8 mouse cellular contexts compared by ENCODE assay signal in genomic region chr11:97361948-97362648, GRCm38 (mm10). TPM values are rescaled to one million over a fixed set of nuclear protein-coding genes. Genes with fewer than 3 reads are reported as not detected.
DNase-seq lines count a peak whose midpoint lies in the region; ATAC-seq and TF ChIP-seq lines count a peak whose summit lies in the region.

Gene Socs7 (plus strand): TSS chr11:97362551.

- H3K4me1 ChIP-seq in bone marrow macrophage, adult 2 months (ENCODE audit: control insufficient read depth, insufficient read depth, low read length), result peaks cover 13% of the 10 kb centered on the region
- H3K4me1 ChIP-seq in embryonic fibroblast, embryonic 13.5 days (ENCODE audit: control insufficient read depth, insufficient read depth, low read length), result peaks cover 8% of the 10 kb centered on the region
- H3K4me1 ChIP-seq in heart, embryonic 11.5 days (ENCODE audit: control insufficient read depth, insufficient read depth, low read length), result peaks cover 19% of the 10 kb centered on the region
- peaks cover 25% of the 10 kb centered on the region for H3K4me1 ChIP-seq in kidney, embryonic 16.5 days (ENCODE audit: insufficient read depth, low read length)
- peaks cover 11% of the 10 kb centered on the region for H3K4me1 ChIP-seq in liver, adult 2 months (ENCODE audit: control insufficient read depth, insufficient read depth, low read length)

- H3K4me3 ChIP-seq in bone marrow macrophage, adult 2 months (ENCODE audit: insufficient read depth, low read length), result peak within 1 kb of the TSS; percentile 94
- peak within 1 kb of the TSS; percentile 93 for H3K4me3 ChIP-seq in embryonic fibroblast, embryonic 13.5 days (ENCODE audit: insufficient read depth, low read length)
- peak within 1 kb of the TSS; percentile 94 for H3K4me3 ChIP-seq in heart, embryonic 11.5 days (ENCODE audit: low read depth, low read length)
- H3K4me3 ChIP-seq in kidney, embryonic 16.5 days (ENCODE audit: low read length), result peak within 1 kb of the TSS; percentile 99
- peak within 1 kb of the TSS; percentile 96 for H3K4me3 ChIP-seq in liver, adult 2 months (ENCODE audit: insufficient read depth, low read depth, low read length)
- H3K4me3 ChIP-seq in myocyte, result peak within 1 kb of the TSS; percentile 77

- no peaks in the 10 kb centered on the region for H3K27me3 ChIP-seq in heart, embryonic 11.5 days (ENCODE audit: control insufficient read depth, insufficient read depth, low read length)
- H3K27me3 ChIP-seq in kidney, embryonic 16.5 days (ENCODE audit: insufficient read depth, low read length), result no peaks in the 10 kb centered on the region
- H3K27me3 ChIP-seq in liver, adult 2 months (ENCODE audit: control insufficient read depth, insufficient read depth, low read length), result no peaks in the 10 kb centered on the region
- no peaks in the 10 kb centered on the region for H3K27me3 ChIP-seq in myocyte (ENCODE audit: control insufficient read depth, insufficient read depth, insufficient read length)
- no peaks in the 10 kb centered on the region for H3K27me3 ChIP-seq in splenic B cell, adult 2 months (ENCODE audit: control insufficient read depth, insufficient read depth, low read length, poor library complexity, severe bottlenecking)

- H3K9ac ChIP-seq in heart, embryonic 11.5 days (ENCODE audit: low read depth, low read length), result peak within 1 kb of the TSS; percentile 98
- peak within 1 kb of the TSS; percentile 97 for H3K9ac ChIP-seq in kidney, embryonic 16.5 days (replicated peaks; ENCODE audit: low read length)
- peak within 1 kb of the TSS; percentile 93 for H3K9ac ChIP-seq in liver, adult 2 months (ENCODE audit: low read depth, low read length)

- peak within 1 kb of the TSS; percentile 91 for H3K4me2 ChIP-seq in heart, embryonic 11.5 days
- H3K4me2 ChIP-seq in kidney, embryonic 16.5 days (replicated peaks; ENCODE audit: low read depth, low read length), result peak within 1 kb of the TSS; percentile 90
- peak within 1 kb of the TSS; percentile 99 for H3K4me2 ChIP-seq in myocyte (ENCODE audit: low read depth)

- no peaks in the 10 kb centered on the region for H3K9me3 ChIP-seq in heart, embryonic 11.5 days (replicated peaks; ENCODE audit: control insufficient read depth, low read length)
- H3K9me3 ChIP-seq in kidney, embryonic 16.5 days (ENCODE audit: low read length), result no peaks in the 10 kb centered on the region

- no peak for TF ChIP-seq CTCF in bone marrow macrophage, adult 2 months (IDR thresholded peaks at IDR 0.05; ENCODE audit: low read depth, low read length)
- no peak for TF ChIP-seq CTCF in embryonic fibroblast, embryonic 13.5 days (IDR thresholded peaks at IDR 0.05; ENCODE audit: borderline replicate concordance, insufficient read depth, low read length)
- TF ChIP-seq CTCF in liver, adult 2 months (IDR thresholded peaks at IDR 0.05; ENCODE audit: low read depth, low read length), result no peak

- peak; percentile 94 for ATAC-seq in heart, embryonic 11.5 days (replicated peaks; ENCODE audit: insufficient number of reproducible peaks, low FRiP score, low TSS enrichment)
- peak; percentile 97 for ATAC-seq in kidney, embryonic 16.5 days (ENCODE audit: low FRiP score, low TSS enrichment)

- H3ac ChIP-seq in myocyte (ENCODE audit: control insufficient read depth, insufficient read length), result peak within 1 kb of the TSS; percentile 85

- DNase-seq in A20 (ENCODE audit: low read depth, low spot score), result peak; percentile 94
- peak; percentile 71 for DNase-seq in liver, adult 2 months (ENCODE audit: extremely low read depth, low read depth, low spot score)
- peak; percentile 95 for DNase-seq in splenic B cell, adult 2 months (ENCODE audit: low read depth, low spot score)

- no peaks in the 10 kb centered on the region for H3K36me3 ChIP-seq in heart, embryonic 11.5 days (ENCODE audit: control insufficient read depth, insufficient read depth, low read length)
- no peaks in the 10 kb centered on the region for H3K36me3 ChIP-seq in kidney, embryonic 16.5 days (ENCODE audit: insufficient read depth, low read length)
- H3K36me3 ChIP-seq in liver, adult 2 months (ENCODE audit: control insufficient read depth, insufficient read depth, low read length), result no peaks in the 10 kb centered on the region
- no peaks in the 10 kb centered on the region for H3K36me3 ChIP-seq in myocyte (ENCODE audit: control insufficient read depth, insufficient read depth)
- H3K36me3 ChIP-seq in splenic B cell, adult 2 months (ENCODE audit: control insufficient read depth, insufficient read depth, low read length, poor library complexity, severe bottlenecking), result no peaks in the 10 kb centered on the region

- no peak; the same call in 1 of the 2 replicates for TF ChIP-seq POLR2A in bone marrow macrophage, adult 2 months (IDR thresholded peaks at IDR 0.05; ENCODE audit: borderline replicate concordance, low read depth, low read length)
- TF ChIP-seq POLR2A in embryonic fibroblast, embryonic 13.5 days (IDR thresholded peaks at IDR 0.05; ENCODE audit: low read depth, low read length), result peak; percentile 84
- TF ChIP-seq POLR2A in liver, adult 2 months (IDR thresholded peaks at IDR 0.05; ENCODE audit: extremely low read depth, insufficient read depth, low read length), result 0 out of 2 replicates have a peak, but pooled peaks have one; percentile 18
- TF ChIP-seq POLR2A in myocyte (IDR thresholded peaks at IDR 0.05; ENCODE audit: insufficient read length, low read depth), result peak; percentile 82

- peak within 1 kb of the TSS; percentile 40 for H3K27ac ChIP-seq in bone marrow macrophage, adult 2 months (ENCODE audit: insufficient read depth, low read depth, low read length)
- H3K27ac ChIP-seq in embryonic fibroblast, embryonic 13.5 days (ENCODE audit: insufficient read depth, low read length), result 0 out of 2 replicates have a peak within 1 kb of the TSS, but pooled peaks have one; percentile 2
- peak within 1 kb of the TSS; percentile 98 for H3K27ac ChIP-seq in heart, embryonic 11.5 days (ENCODE audit: low read depth, low read length)
- H3K27ac ChIP-seq in kidney, embryonic 16.5 days (ENCODE audit: low read length), result peak within 1 kb of the TSS; percentile 85
- peak within 1 kb of the TSS; percentile 77 for H3K27ac ChIP-seq in liver, adult 2 months (replicated peaks; ENCODE audit: insufficient read depth, low read depth, low read length)

- H3K79me2 ChIP-seq in liver, adult 2 months (ENCODE audit: control insufficient read depth, insufficient read depth, low read length), result peaks cover 34% of the 10 kb centered on the region
- peaks cover 41% of the 10 kb centered on the region for H3K79me2 ChIP-seq in myocyte (ENCODE audit: control insufficient read depth, insufficient read depth)

- 1% methylated on average over 14 of the region's 81 CpGs for WGBS in heart, embryonic 11.5 days (ENCODE audit: insufficient replicate concordance)
- under 1% methylated on average over 37 of the region's 81 CpGs for WGBS in kidney, embryonic 16.5 days
- WGBS in liver, adult 2 months, result under 1% methylated on average over 60 of the region's 81 CpGs

TF ChIP-seq in myocyte, 11 proteins besides CTCF, POLR2A, EP300 and RAD21:
- peak; percentile 90 for TF ChIP-seq POLR2AphosphoS2 (IDR thresholded peaks at IDR 0.05; ENCODE audit: insufficient read length, low read depth)
- peak in 1 of 3 experiments; percentile 10 for TF ChIP-seq MYOG (IDR thresholded peaks at IDR 0.05; ENCODE audit: control insufficient read depth in 1 of 3, insufficient read depth in 1 of 3, insufficient read length in 2 of 3, low read depth in 2 of 3)
- TF ChIP-seq MAX (IDR thresholded peaks at IDR 0.05; ENCODE audit: low read depth), result no peak
- TF ChIP-seq USF1 (IDR thresholded peaks at IDR 0.05; ENCODE audit: low read depth), result no peak
- no peak for TF ChIP-seq SRF (IDR thresholded peaks at IDR 0.05; ENCODE audit: control insufficient read depth, insufficient read length, low read depth)
- no peak for TF ChIP-seq TCF3 (IDR thresholded peaks at IDR 0.05; ENCODE audit: insufficient read length, low read depth)
- no peak for TF ChIP-seq TCF12 (IDR thresholded peaks at IDR 0.05; ENCODE audit: insufficient read depth, poor library complexity, severe bottlenecking)
- no peak for TF ChIP-seq REST (IDR thresholded peaks at IDR 0.05; ENCODE audit: insufficient read depth, insufficient read length)
- peak in 1 of 3 experiments; percentile 9 for TF ChIP-seq MYOD1 (IDR thresholded peaks at IDR 0.05; ENCODE audit: control insufficient read depth in 1 of 3, insufficient read length in 2 of 3, low read depth in 2 of 3)
- TF ChIP-seq E2F4 (IDR thresholded peaks at IDR 0.05; ENCODE audit: insufficient read depth), result no peak

RNA-seq across cellular contexts. Expression of gene Socs7, which starts in this region (rescaled TPM):
- 9.2 and 10.3 TPM in 2 replicates for polyA plus RNA-seq in bone marrow macrophage, adult 2 months (2012; ENCODE audit: insufficient read depth, insufficient read length, missing spikeins)
- polyA plus RNA-seq in embryonic fibroblast, embryonic 13.5 days (2011; ENCODE audit: insufficient read length, low read depth, missing spikeins), result 10.0 and 10.6 TPM in 2 replicates
- 2.2 and 2.9 TPM in 2 replicates for polyA plus RNA-seq in heart, embryonic 11.5 days (2014; fragmentation: Nextera tagmentation; extraction: Ambion mirVana)
- polyA plus RNA-seq in kidney, embryonic 16.5 days (2015; fragmentation: Nextera tagmentation; extraction: Ambion mirVana), result 3.4 and 3.5 TPM in 2 replicates
- 4.0 TPM in 2 replicates for total RNA-seq in liver, adult 2 months (2014; rRNA removed)
- 3.1 and 3.7 TPM in 2 replicates for polyA plus RNA-seq in liver, adult 2 months (2012; rRNA removed)
- polyA plus RNA-seq in myocyte (2012; fragmentation: generic; extraction: Trizol), result 19.8 TPM

Comparison
In these comparisons a context has a peak if more than half of its experiments do, and no peak if none do; other contexts are left out.
1. Peak in every context shown above with its lines: DNase-seq, ATAC-seq, H3K4me3 ChIP-seq and H3K27ac ChIP-seq.
2. H3K27ac ChIP-seq: peak in every context shown above with its lines; median percentile 98 in heart, embryonic 11.5 days; 85 in kidney, embryonic 16.5 days; 77 in liver, adult 2 months; 40 in bone marrow macrophage, adult 2 months; 2 in embryonic fibroblast, embryonic 13.5 days.